Mouse (Mus musculus) liver, adult 2 months (tissue): ENCODE data around the gene Arhgap10.

ENCODE experiments used
- CTCF ChIP-seq: fragments of 200-500 bp; IDR thresholded peaks from 2 replicates; pipeline ENCODE4 v1.5.1; 2011; ENCODE audit warnings: low read depth, low read length, control low read depth
- POLR2A ChIP-seq: fragments of 200-500 bp; IDR thresholded peaks from 2 replicates; pipeline ENCODE4 v1.6.1; 2011; ENCODE audit warnings: low read length, control low read depth; ENCODE audit not compliant: insufficient read depth; ENCODE audit errors: extremely low read depth

GRCm38 (mm10) chr8:77522984-77523383 is 5.2 kb upstream of the Arhgap10 start:
- no peak for TF ChIP-seq CTCF
- TF ChIP-seq POLR2A: no peak
